Mouse (Mus musculus): ENCODE results near the gene Msmo1. TPM values are rescaled to one million over a fixed set of nuclear protein-coding genes. Genes with fewer than 3 reads are reported as not detected.

Gene Msmo1
- polyA plus RNA-seq, 1 experiment from 2014 or later: 64.6 TPM

GRCm38 (mm10) chr8:64757956-64758355, 24.4 kb upstream of the Msmo1 start:
- Histone ChIP-seq H3K4me2 (no peak overlapping the region), H3K27me3 (replicated peaks) (no peaks in the 10 kb centered on the region), H3K4me3 (no peak overlapping the region), H3K27ac (ENCODE audit: poor library complexity, severe bottlenecking) (no peak overlapping the region), H3K9me3 (replicated peaks) (no peaks in the 10 kb centered on the region), H3K9ac (no peak overlapping the region), H3K36me3 (peaks cover 29% of the 10 kb centered on the region), H3K4me1 (replicated peaks) (no peaks in the 10 kb centered on the region)
- ATAC-seq (ENCODE audit: insufficient number of reproducible peaks, low FRiP score): no peak
- 93% methylated on average over 15 of the region's 15 CpGs for WGBS

- peaks cover 22% of the 10 kb centered on the region for H3K36me3 ChIP-seq
- no peak overlapping the region for H3K9ac ChIP-seq
- H3K4me2 ChIP-seq: no peak overlapping the region
- no peaks in the 10 kb centered on the region for H3K9me3 ChIP-seq (replicated peaks)
- no peak overlapping the region for H3K4me3 ChIP-seq
- no peak overlapping the region for H3K27ac ChIP-seq (ENCODE audit: poor library complexity, severe bottlenecking)
- WGBS: 75% methylated on average over 10 of the region's 10 CpGs
- no peaks in the 10 kb centered on the region for H3K4me1 ChIP-seq (replicated peaks)
- H3K27me3 ChIP-seq (replicated peaks): no peaks in the 10 kb centered on the region
- ATAC-seq (ENCODE audit: insufficient number of reproducible peaks, low FRiP score): no peak
Observed at GRCm38 (mm10) chr8:64746215-64747058, 12.8 kb upstream of the Msmo1 start.

DNA sequence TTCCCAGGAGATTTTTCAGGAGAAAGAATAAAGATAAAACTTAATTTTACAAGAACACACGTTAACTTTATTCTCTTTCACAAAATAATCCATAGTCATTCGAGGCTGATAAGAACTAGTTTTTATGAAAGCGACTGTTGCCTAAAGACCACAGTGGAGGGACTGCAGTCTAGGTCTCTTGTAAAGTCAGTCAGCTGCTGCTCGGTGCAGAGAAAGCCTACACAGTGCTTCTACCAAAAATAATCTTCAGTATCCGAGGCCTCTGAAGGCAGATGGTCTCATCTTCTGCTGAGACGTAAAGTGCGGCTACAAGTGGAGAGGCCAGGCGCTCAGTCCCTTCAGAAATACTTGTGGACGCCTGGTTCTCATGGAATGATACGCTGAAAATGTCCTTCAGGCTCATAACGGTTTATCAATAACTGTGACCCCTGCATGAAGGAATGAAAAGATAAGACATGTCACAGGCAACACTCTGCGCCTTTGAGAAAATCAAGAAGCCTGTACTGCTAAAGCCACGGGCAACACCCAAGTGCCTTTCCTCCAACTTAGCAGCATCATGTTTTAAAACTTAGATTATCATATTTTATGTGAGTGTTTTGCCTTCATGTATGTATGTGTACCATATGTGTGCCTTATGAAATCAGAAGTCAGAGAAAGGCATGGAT, 7.1 kb upstream of the Msmo1 start:
- Histone ChIP-seq H3K4me2 (no peak overlapping the region), H3K36me3 (no peaks in the 10 kb centered on the region), H3K9ac (no peak overlapping the region), H3K27ac (ENCODE audit: poor library complexity, severe bottlenecking) (peak overlapping the region; percentile 33; the same call in 1 of the 2 replicates), H3K4me3 (no peak overlapping the region), H3K4me1 (replicated peaks) (peaks cover 5% of the 10 kb centered on the region), H3K9me3 (replicated peaks) (no peaks in the 10 kb centered on the region), H3K27me3 (replicated peaks) (no peaks in the 10 kb centered on the region)
- no peak for ATAC-seq (ENCODE audit: insufficient number of reproducible peaks, low FRiP score)
- 50% methylated on average over 13 of the region's 13 CpGs for WGBS

- H3K27ac ChIP-seq (ENCODE audit: poor library complexity, severe bottlenecking): no peak overlapping the region
- H3K9ac ChIP-seq: no peak overlapping the region
- no peak overlapping the region for H3K4me2 ChIP-seq
- ATAC-seq (ENCODE audit: insufficient number of reproducible peaks, low FRiP score): no peak
- H3K9me3 ChIP-seq (replicated peaks): no peaks in the 10 kb centered on the region
- 86% methylated on average over 1 of the region's 1 CpGs for WGBS
- no peaks in the 10 kb centered on the region for H3K27me3 ChIP-seq (replicated peaks)
- no peaks in the 10 kb centered on the region for H3K36me3 ChIP-seq
- peaks cover 12% of the 10 kb centered on the region for H3K4me1 ChIP-seq (replicated peaks)
- H3K4me3 ChIP-seq: no peak overlapping the region
Observed at GRCm38 (mm10) chr8:64738916-64739315, 5.3 kb upstream of the Msmo1 start.

GRCm38 (mm10) chr8:64736767-64737323, 3.3 kb upstream of the Msmo1 start:
- ATAC-seq (ENCODE audit: insufficient number of reproducible peaks, low FRiP score): no peak
- Histone ChIP-seq H3K4me2 (no peak overlapping the region), H3K27me3 (replicated peaks) (no peaks in the 10 kb centered on the region), H3K9ac (no peak overlapping the region), H3K9me3 (replicated peaks) (no peaks in the 10 kb centered on the region), H3K36me3 (no peaks in the 10 kb centered on the region), H3K27ac (ENCODE audit: poor library complexity, severe bottlenecking) (no peak overlapping the region), H3K4me3 (no peak overlapping the region), H3K4me1 (replicated peaks) (peaks cover 21% of the 10 kb centered on the region)
- 83% methylated on average over 3 of the region's 3 CpGs for WGBS

- ATAC-seq (ENCODE audit: insufficient number of reproducible peaks, low FRiP score): no peak
- Histone ChIP-seq H3K9ac (no peak overlapping the region), H3K9me3 (replicated peaks) (no peaks in the 10 kb centered on the region), H3K27ac (ENCODE audit: poor library complexity, severe bottlenecking) (no peak overlapping the region), H3K4me3 (no peak overlapping the region), H3K4me1 (replicated peaks) (peaks cover 16% of the 10 kb centered on the region), H3K4me2 (no peak overlapping the region), H3K36me3 (peaks cover 7% of the 10 kb centered on the region), H3K27me3 (replicated peaks) (no peaks in the 10 kb centered on the region)
- 56% methylated on average over 8 of the region's 8 CpGs for WGBS
Observed at GRCm38 (mm10) chr8:64735161-64735560, 1.6 kb upstream of the Msmo1 start.

- WGBS: 15% methylated on average over 9 of the region's 9 CpGs
Observed at GRCm38 (mm10) chr8:64732596-64732995, 996 bp downstream of the Msmo1 start.

DNA sequence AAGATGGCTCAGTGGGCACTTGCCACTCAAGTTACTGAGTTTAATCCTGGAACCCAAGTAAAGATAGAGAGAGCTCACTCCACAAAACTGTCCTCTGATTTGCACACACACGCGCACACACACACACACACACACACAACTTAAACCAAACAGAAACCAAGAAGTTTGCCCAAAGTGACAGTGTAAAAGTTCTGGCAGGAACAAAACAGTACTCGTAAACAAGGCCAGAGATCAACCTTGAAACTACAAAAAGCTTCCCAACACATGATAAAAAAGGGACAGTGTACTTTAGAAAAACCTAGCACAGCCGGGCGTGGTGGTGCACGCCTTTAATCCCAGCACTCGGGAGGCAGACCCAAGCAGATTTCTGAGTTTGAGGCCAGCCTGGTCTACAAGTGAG, 5.4 kb downstream of the Msmo1 start:
- WGBS: 93% methylated on average over 7 of the region's 7 CpGs
- Histone ChIP-seq H3K4me2 (no peak overlapping the region), H3K4me1 (replicated peaks) (peaks cover 12% of the 10 kb centered on the region), H3K9me3 (replicated peaks) (no peaks in the 10 kb centered on the region), H3K27ac (ENCODE audit: poor library complexity, severe bottlenecking) (no peak overlapping the region), H3K9ac (no peak overlapping the region), H3K27me3 (replicated peaks) (no peaks in the 10 kb centered on the region), H3K36me3 (peaks cover 41% of the 10 kb centered on the region), H3K4me3 (no peak overlapping the region)
- ATAC-seq (ENCODE audit: insufficient number of reproducible peaks, low FRiP score): no peak

More at GRCm38 (mm10) chr8:64732596-64732995, 996 bp downstream of the Msmo1 start:
- H3K27ac ChIP-seq (ENCODE audit: poor library complexity, severe bottlenecking): no peak overlapping the region
- peak overlapping the region; percentile 72 for H3K4me3 ChIP-seq
- H3K4me2 ChIP-seq: peak overlapping the region; percentile 89
- H3K27me3 ChIP-seq (replicated peaks): no peaks in the 10 kb centered on the region
- H3K9me3 ChIP-seq (replicated peaks): no peaks in the 10 kb centered on the region
- peaks cover 19% of the 10 kb centered on the region for H3K4me1 ChIP-seq (replicated peaks)
- ATAC-seq (ENCODE audit: insufficient number of reproducible peaks, low FRiP score): no peak
- peak overlapping the region; percentile 72 for H3K9ac ChIP-seq
- peaks cover 12% of the 10 kb centered on the region for H3K36me3 ChIP-seq

DNA sequence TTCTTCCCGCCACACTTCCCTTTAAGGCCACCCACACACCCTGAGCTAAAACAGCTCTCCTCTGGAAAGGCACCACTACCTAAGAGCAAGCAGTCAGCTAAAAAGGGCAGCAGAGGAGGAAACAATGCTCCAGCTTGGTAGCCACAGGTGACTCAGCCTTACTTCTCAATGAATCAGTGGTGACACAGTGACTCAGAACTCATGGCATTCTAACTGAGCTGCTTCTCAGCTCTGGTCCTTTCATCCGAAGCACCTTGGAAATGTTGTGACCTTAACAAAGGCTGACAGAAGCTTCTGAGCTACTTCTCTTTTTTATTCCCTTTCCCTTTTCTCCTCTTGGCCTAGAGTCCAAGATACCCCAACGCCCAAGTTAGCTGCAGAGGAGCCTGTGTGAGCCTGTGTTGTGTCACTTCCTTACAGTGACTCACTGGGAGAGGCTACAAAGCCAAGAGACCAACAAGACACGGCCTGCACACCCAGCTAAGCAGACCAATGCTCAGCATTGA, 7.3 kb downstream of the Msmo1 start:
- Histone ChIP-seq H3K36me3 (peaks cover 54% of the 10 kb centered on the region), H3K4me1 (replicated peaks) (0 out of 2 replicates have a peak, but pooled peaks cover 3% of the 10 kb centered on the region), H3K27ac (ENCODE audit: poor library complexity, severe bottlenecking) (no peak overlapping the region), H3K4me2 (no peak overlapping the region), H3K4me3 (no peak overlapping the region), H3K9ac (no peak overlapping the region), H3K27me3 (replicated peaks) (no peaks in the 10 kb centered on the region), H3K9me3 (replicated peaks) (no peaks in the 10 kb centered on the region)
- ATAC-seq (ENCODE audit: insufficient number of reproducible peaks, low FRiP score): no peak
- 78% methylated on average over 4 of the region's 4 CpGs for WGBS

DNA sequence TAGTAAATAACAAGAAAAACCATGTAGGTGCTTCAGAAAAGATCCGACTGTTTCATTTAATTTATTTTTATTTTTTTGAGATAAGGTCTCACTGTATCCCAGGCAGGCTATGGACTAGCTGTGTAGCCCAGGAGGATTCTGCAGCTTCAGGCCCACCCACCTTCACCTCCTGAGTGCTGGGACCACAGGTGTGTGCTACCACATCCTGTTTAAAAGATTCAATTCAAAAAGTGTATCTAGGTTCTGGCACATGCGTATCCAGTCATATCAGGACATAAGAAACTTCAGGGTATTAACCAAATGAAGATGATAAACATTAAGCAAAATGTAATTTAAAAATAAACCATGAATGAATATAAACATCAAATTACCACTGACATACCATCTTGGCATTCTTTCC, 10.4 kb downstream of the Msmo1 start:
- H3K27me3 ChIP-seq (replicated peaks): no peaks in the 10 kb centered on the region
- H3K9me3 ChIP-seq (replicated peaks): no peaks in the 10 kb centered on the region
- no peak overlapping the region for H3K27ac ChIP-seq (ENCODE audit: poor library complexity, severe bottlenecking)
- peaks cover 69% of the 10 kb centered on the region for H3K36me3 ChIP-seq
- H3K9ac ChIP-seq: no peak overlapping the region
- WGBS: 79% methylated on average over 2 of the region's 2 CpGs
- H3K4me3 ChIP-seq: no peak overlapping the region
- H3K4me1 ChIP-seq (replicated peaks): no peaks in the 10 kb centered on the region
- ATAC-seq (ENCODE audit: insufficient number of reproducible peaks, low FRiP score): no peak
- no peak overlapping the region for H3K4me2 ChIP-seq

DNA sequence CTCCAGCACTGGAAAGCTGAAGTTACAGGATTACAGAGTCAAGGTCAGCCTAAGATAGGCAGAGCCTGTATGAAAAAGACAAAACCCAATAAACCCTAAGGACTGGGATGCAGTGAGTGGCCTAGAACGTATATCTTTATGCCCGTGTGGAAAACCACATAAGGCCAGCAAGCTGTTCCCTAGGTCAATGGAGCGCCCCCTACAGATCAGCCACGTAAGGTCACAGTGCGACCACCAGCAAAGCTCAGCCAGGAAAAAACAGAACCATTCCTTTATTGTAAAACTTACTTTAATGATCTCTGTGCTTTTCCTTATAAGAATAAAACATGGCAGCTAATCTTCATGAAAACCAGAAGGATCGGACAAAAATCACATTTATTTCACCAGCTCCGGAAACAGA, 15.7 kb downstream of the Msmo1 start:
- 0 out of 2 replicates have a peak, but pooled peaks cover 3% of the 10 kb centered on the region for H3K9me3 ChIP-seq (replicated peaks)
- H3K4me1 ChIP-seq (replicated peaks): no peaks in the 10 kb centered on the region
- H3K4me3 ChIP-seq: no peak overlapping the region
- ATAC-seq (ENCODE audit: insufficient number of reproducible peaks, low FRiP score): no peak
- H3K36me3 ChIP-seq: peaks cover 61% of the 10 kb centered on the region
- no peak overlapping the region for H3K9ac ChIP-seq
- H3K27ac ChIP-seq (ENCODE audit: poor library complexity, severe bottlenecking): no peak overlapping the region
- no peak overlapping the region for H3K4me2 ChIP-seq
- 84% methylated on average over 7 of the region's 7 CpGs for WGBS
- H3K27me3 ChIP-seq (replicated peaks): no peaks in the 10 kb centered on the region
